Mouse (Mus musculus): ENCODE results near the gene Scaf4. TPM values are rescaled to one million over a fixed set of nuclear protein-coding genes. Genes with fewer than 3 reads are reported as not detected.

Scaf4 gene
- polyA plus RNA-seq, 1 experiment from 2014 or later = 10.1 TPM

DNA sequence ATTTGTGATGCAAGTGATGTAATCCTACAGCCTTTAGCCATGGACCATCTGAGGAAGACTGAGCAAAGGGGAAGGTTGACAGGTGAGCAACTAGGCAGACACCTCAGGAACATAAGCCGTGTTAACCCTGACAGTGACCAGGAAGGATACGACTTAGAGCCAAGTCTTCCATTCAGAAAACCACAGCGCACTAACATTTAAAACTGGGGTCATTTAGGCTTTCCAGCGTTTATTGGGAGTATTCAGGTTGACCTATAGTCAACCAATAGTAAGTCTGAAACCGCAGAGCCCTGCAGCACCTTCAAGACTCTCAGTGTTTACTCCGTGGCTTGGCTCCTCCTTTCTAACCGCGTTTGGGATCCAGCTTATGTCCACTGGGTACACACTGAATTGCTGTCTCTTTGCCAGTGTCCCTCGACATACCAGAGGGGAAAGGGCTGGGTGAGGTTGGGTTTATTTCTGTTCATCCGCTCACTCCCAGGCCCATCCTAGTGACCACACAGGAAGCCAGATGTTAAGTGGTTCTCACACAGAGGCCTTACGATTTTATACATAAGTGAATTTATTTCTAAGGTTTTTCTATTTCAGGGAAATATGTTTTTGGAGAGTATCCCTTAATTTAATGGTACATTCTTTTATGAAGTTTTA is 26.3 kb upstream of the Scaf4 start:
- no peak overlapping the region for H3K4me3 ChIP-seq (replicated peaks)
- H3K9ac ChIP-seq = no peak overlapping the region
- WGBS (ENCODE audit: insufficient replicate concordance) = 39% methylated on average over 11 of the region's 11 CpGs
- no peaks in the 10 kb centered on the region for H3K9me3 ChIP-seq (replicated peaks)
- H3K27ac ChIP-seq (replicated peaks) = no peak overlapping the region
- no peak for ATAC-seq (ENCODE audit: insufficient read depth)
- no peak overlapping the region for H3K4me2 ChIP-seq
- no peaks in the 10 kb centered on the region for H3K36me3 ChIP-seq (replicated peaks)
- H3K27me3 ChIP-seq = peaks cover 3% of the 10 kb centered on the region; the same call in 1 of the 2 replicates
- no peaks in the 10 kb centered on the region for H3K4me1 ChIP-seq (replicated peaks)

DNA sequence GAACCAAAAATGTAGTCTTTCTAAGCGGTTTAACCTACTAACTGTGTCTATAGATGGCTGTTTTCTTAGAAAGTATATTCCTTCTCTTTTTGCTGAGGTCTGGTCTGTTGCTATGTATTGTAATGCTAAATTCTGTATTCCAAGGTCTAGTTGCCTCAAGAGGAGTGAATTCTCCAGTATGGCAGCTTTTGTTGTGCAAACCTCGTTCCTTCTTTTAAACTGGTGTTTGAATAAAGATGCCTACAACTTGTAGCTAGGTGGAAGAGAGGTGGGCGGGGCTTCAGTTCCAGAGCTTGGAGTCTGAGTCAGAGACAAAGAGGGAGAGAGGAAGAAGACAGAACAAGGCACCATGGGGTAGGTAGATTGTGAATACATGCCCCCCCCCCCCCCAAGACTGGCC is 25.5 kb upstream of the Scaf4 start:
- WGBS (ENCODE audit: insufficient replicate concordance) = 53% methylated on average over 3 of the region's 3 CpGs
- Histone ChIP-seq H3K4me2 (no peak overlapping the region), H3K4me1 (replicated peaks) (no peaks in the 10 kb centered on the region), H3K27ac (replicated peaks) (no peak overlapping the region), H3K27me3 (peaks cover 2% of the 10 kb centered on the region; the same call in 1 of the 2 replicates), H3K9me3 (replicated peaks) (no peaks in the 10 kb centered on the region), H3K9ac (no peak overlapping the region), H3K4me3 (replicated peaks) (no peak overlapping the region), H3K36me3 (replicated peaks) (no peaks in the 10 kb centered on the region)
- ATAC-seq (ENCODE audit: insufficient read depth) = no peak

- no peak for ATAC-seq (ENCODE audit: insufficient read depth)
- Histone ChIP-seq H3K4me1 (replicated peaks) (no peaks in the 10 kb centered on the region), H3K4me2 (no peak overlapping the region), H3K36me3 (replicated peaks) (no peaks in the 10 kb centered on the region), H3K9ac (no peak overlapping the region), H3K27me3 (peaks cover 8% of the 10 kb centered on the region), H3K9me3 (replicated peaks) (no peaks in the 10 kb centered on the region), H3K27ac (replicated peaks) (no peak overlapping the region), H3K4me3 (replicated peaks) (no peak overlapping the region)
- 71% methylated on average over 2 of the region's 2 CpGs for WGBS (ENCODE audit: insufficient replicate concordance)
Measured at GRCm38 (mm10) chr16:90303988-90304299, 19.6 kb upstream of the Scaf4 start.

- Histone ChIP-seq H3K4me2 (no peak overlapping the region), H3K27me3 (peaks cover 13% of the 10 kb centered on the region), H3K36me3 (replicated peaks) (no peaks in the 10 kb centered on the region), H3K27ac (replicated peaks) (no peak overlapping the region), H3K4me1 (replicated peaks) (no peaks in the 10 kb centered on the region), H3K9ac (no peak overlapping the region), H3K9me3 (replicated peaks) (no peaks in the 10 kb centered on the region), H3K4me3 (replicated peaks) (no peak overlapping the region)
- 66% methylated on average over 9 of the region's 9 CpGs for WGBS (ENCODE audit: insufficient replicate concordance)
- no peak for ATAC-seq (ENCODE audit: insufficient read depth)
Measured at GRCm38 (mm10) chr16:90303286-90303987, 19.1 kb upstream of the Scaf4 start.

DNA sequence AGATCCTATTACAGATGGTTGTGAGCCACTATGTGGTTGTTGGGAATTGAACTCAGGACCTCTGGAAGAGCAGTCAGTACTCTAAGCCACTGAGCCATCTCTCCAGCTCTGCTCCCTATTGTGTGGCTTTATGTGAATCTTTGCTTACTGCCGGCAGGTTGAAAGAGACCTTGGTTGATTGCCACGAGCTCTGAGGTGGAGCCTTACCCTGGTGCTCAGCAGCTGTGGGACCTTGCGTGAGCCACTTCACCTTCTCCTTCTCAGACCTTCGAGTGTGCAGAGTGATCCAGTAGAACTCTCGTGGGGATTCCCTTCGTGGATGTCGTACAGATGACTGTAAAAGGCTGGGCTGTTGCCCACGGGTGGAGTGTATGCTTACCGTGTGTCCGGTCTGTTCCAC is 17.4 kb upstream of the Scaf4 start:
- H3K9me3 ChIP-seq (replicated peaks) = no peaks in the 10 kb centered on the region
- no peak overlapping the region for H3K9ac ChIP-seq
- no peak overlapping the region for H3K4me3 ChIP-seq (replicated peaks)
- H3K27ac ChIP-seq (replicated peaks) = no peak overlapping the region
- WGBS (ENCODE audit: insufficient replicate concordance) = 68% methylated on average over 10 of the region's 10 CpGs
- no peak overlapping the region for H3K4me2 ChIP-seq
- H3K4me1 ChIP-seq (replicated peaks) = no peaks in the 10 kb centered on the region
- no peak for ATAC-seq (ENCODE audit: insufficient read depth)
- H3K27me3 ChIP-seq = peaks cover 27% of the 10 kb centered on the region
- no peaks in the 10 kb centered on the region for H3K36me3 ChIP-seq (replicated peaks)

GRCm38 (mm10) chr16:90300896-90301295 is 16.6 kb upstream of the Scaf4 start:
- Histone ChIP-seq H3K4me1 (replicated peaks) (no peaks in the 10 kb centered on the region), H3K27me3 (peaks cover 27% of the 10 kb centered on the region), H3K4me2 (no peak overlapping the region), H3K4me3 (replicated peaks) (no peak overlapping the region), H3K27ac (replicated peaks) (no peak overlapping the region), H3K36me3 (replicated peaks) (no peaks in the 10 kb centered on the region), H3K9me3 (replicated peaks) (no peaks in the 10 kb centered on the region), H3K9ac (no peak overlapping the region)
- 64% methylated on average over 11 of the region's 11 CpGs for WGBS (ENCODE audit: insufficient replicate concordance)
- no peak for ATAC-seq (ENCODE audit: insufficient read depth)

DNA sequence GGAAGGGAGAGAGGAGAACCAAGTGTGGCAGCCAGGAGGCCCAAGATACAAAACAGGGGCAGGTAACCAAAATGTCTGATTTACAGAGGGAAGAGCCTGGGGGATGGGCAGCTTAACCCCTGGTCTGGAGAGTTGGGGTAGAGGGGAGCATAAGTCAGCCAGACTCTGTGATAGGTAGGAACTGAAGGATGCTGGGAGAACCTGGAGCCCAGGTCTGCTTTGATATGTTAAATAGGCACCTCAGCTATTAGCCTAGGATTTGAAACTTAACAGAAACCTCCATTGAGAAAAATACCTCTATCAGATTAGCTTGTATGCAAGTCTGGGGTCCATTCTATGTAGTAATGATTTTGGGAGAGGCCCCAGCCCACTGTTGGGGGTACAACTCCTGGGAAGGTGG is 15.3 kb upstream of the Scaf4 start:
- Histone ChIP-seq H3K9ac (no peak overlapping the region), H3K4me3 (replicated peaks) (no peak overlapping the region), H3K9me3 (replicated peaks) (no peaks in the 10 kb centered on the region), H3K36me3 (replicated peaks) (no peaks in the 10 kb centered on the region), H3K4me1 (replicated peaks) (no peaks in the 10 kb centered on the region), H3K27me3 (peaks cover 27% of the 10 kb centered on the region), H3K4me2 (no peak overlapping the region), H3K27ac (replicated peaks) (no peak overlapping the region)
- ATAC-seq (ENCODE audit: insufficient read depth) = no peak

GRCm38 (mm10) chr16:90298426-90299300 is 14.4 kb upstream of the Scaf4 start:
- Histone ChIP-seq H3K27me3 (peaks cover 27% of the 10 kb centered on the region), H3K36me3 (replicated peaks) (no peaks in the 10 kb centered on the region), H3K4me3 (replicated peaks) (no peak overlapping the region), H3K9me3 (replicated peaks) (no peaks in the 10 kb centered on the region), H3K4me1 (replicated peaks) (no peaks in the 10 kb centered on the region), H3K27ac (replicated peaks) (no peak overlapping the region), H3K9ac (no peak overlapping the region), H3K4me2 (no peak overlapping the region)
- no peak for ATAC-seq (ENCODE audit: insufficient read depth)
- WGBS (ENCODE audit: insufficient replicate concordance) = 21% methylated on average over 21 of the region's 21 CpGs

- Histone ChIP-seq H3K4me1 (replicated peaks) (no peaks in the 10 kb centered on the region), H3K4me3 (replicated peaks) (no peak overlapping the region), H3K27ac (replicated peaks) (no peak overlapping the region), H3K36me3 (replicated peaks) (no peaks in the 10 kb centered on the region), H3K9ac (no peak overlapping the region), H3K9me3 (replicated peaks) (no peaks in the 10 kb centered on the region), H3K27me3 (peaks cover 27% of the 10 kb centered on the region), H3K4me2 (no peak overlapping the region)
- 30% methylated on average over 21 of the region's 22 CpGs for WGBS (ENCODE audit: insufficient replicate concordance)
- no peak for ATAC-seq (ENCODE audit: insufficient read depth)
Measured at GRCm38 (mm10) chr16:90297479-90298425, 13.4 kb upstream of the Scaf4 start.

DNA sequence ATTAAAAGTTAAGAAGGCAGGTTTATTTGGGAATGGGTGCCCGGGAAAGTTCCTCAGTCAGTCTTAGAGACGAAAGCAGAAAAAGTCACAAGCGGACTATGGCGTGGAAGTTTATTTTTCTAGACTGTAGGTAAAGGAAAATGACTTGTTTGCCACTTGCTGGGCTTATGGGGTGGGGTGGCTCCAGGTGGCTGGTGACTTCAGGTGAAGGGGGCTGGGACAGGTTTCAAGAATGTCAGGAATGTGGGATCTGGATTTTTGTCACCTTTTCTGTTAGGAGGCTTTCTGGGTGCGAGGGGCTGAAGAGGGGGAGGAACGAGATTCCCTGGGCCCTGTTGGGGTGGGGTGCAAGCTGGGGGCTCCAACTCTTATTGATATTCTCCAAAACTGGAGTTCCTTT is 7.4 kb upstream of the Scaf4 start:
- no peak overlapping the region for H3K27ac ChIP-seq (replicated peaks)
- peaks cover 6% of the 10 kb centered on the region; the same call in 1 of the 2 replicates for H3K4me1 ChIP-seq (replicated peaks)
- no peaks in the 10 kb centered on the region for H3K9me3 ChIP-seq (replicated peaks)
- no peak overlapping the region for H3K9ac ChIP-seq
- no peaks in the 10 kb centered on the region for H3K36me3 ChIP-seq (replicated peaks)
- H3K4me2 ChIP-seq = no peak overlapping the region
- WGBS (ENCODE audit: insufficient replicate concordance) = 51% methylated on average over 6 of the region's 6 CpGs
- ATAC-seq (ENCODE audit: insufficient read depth) = no peak
- H3K27me3 ChIP-seq = 0 out of 2 replicates have a peak, but pooled peaks cover 3% of the 10 kb centered on the region
- H3K4me3 ChIP-seq (replicated peaks) = no peak overlapping the region

All from liver, embryonic 15.5 days (tissue).